ENCODE assay signal across 8 mouse cellular contexts in the genomic region with DNA sequence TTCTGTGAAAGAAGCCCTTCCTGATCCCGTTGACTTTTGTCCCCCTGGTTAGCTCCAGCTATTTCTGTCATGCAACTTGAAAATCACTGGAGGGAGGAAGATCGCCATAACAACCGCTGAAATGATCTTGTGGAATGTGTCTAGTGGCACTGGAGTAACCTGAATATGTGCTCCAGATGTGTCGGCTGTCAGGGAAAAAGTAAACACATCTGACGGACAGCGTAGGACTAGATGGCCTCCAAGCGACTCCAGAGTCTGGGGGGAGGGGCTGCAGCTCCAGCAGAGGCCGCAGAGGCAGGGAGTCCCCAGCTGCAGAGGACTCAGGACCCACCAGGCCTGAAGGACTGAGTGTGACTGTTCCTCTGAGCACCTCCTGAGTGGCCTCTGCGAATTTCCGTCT. TPM values are rescaled to one million over a fixed set of nuclear protein-coding genes. Genes with fewer than 3 reads are reported as not detected.
DNase-seq lines count a peak whose midpoint lies in the region; ATAC-seq and TF ChIP-seq lines count a peak whose summit lies in the region.

No protein-coding gene starts in this region.

- no peak overlapping the region for H3K4me3 ChIP-seq in hindbrain, embryonic 14.5 days (replicated peaks; ENCODE audit: low read length)
- H3K4me3 ChIP-seq in limb, embryonic 15.5 days, result no peak overlapping the region
- H3K4me3 ChIP-seq in neural tube, embryonic 12.5 days, result no peak overlapping the region
- no peak overlapping the region for H3K4me3 ChIP-seq in layer of hippocampus, adult 2 months

- WGBS in hindbrain, embryonic 14.5 days, result 1% methylated on average over 10 of the region's 10 CpGs
- 4% methylated on average over 10 of the region's 10 CpGs for WGBS in limb, embryonic 15.5 days
- 2% methylated on average over 10 of the region's 10 CpGs for WGBS in neural tube, embryonic 12.5 days

- H3K27ac ChIP-seq in hindbrain, embryonic 14.5 days, result no peak overlapping the region
- H3K27ac ChIP-seq in limb, embryonic 15.5 days, result peak overlapping the region; percentile 73
- no peak overlapping the region for H3K27ac ChIP-seq in neural tube, embryonic 12.5 days
- H3K27ac ChIP-seq in layer of hippocampus, adult 2 months, result no peak overlapping the region

- TF ChIP-seq CTCF in layer of hippocampus, adult 2 months (conservative IDR thresholded peaks at IDR 0.05), result no peak

- peaks cover 19% of the 10 kb centered on the region; the same call in 1 of the 2 replicates for H3K27me3 ChIP-seq in hindbrain, embryonic 14.5 days (ENCODE audit: control insufficient read depth, insufficient read depth, low read length)
- no peaks in the 10 kb centered on the region for H3K27me3 ChIP-seq in limb, embryonic 15.5 days
- H3K27me3 ChIP-seq in neural tube, embryonic 12.5 days (replicated peaks), result no peaks in the 10 kb centered on the region; the same call in 1 of the 2 replicates

- 0 out of 2 replicates have a peak overlapping the region, but pooled peaks have one; percentile 11 for H3K4me2 ChIP-seq in hindbrain, embryonic 14.5 days (replicated peaks)
- H3K4me2 ChIP-seq in limb, embryonic 15.5 days, result peak overlapping the region; percentile 31
- peak overlapping the region; percentile 43 for H3K4me2 ChIP-seq in neural tube, embryonic 12.5 days (replicated peaks)

- H3K9ac ChIP-seq in hindbrain, embryonic 14.5 days, result no peak overlapping the region
- H3K9ac ChIP-seq in limb, embryonic 15.5 days, result no peak overlapping the region
- no peak overlapping the region for H3K9ac ChIP-seq in neural tube, embryonic 12.5 days

- ATAC-seq in hindbrain, embryonic 14.5 days (ENCODE audit: low FRiP score), result no peak
- ATAC-seq in limb, embryonic 15.5 days (ENCODE audit: insufficient number of reproducible peaks, low FRiP score, low TSS enrichment, low read depth), result peak; percentile 52; the same call in 1 of the 2 replicates
- ATAC-seq in neural tube, embryonic 12.5 days (ENCODE audit: low FRiP score, low read depth), result peak; percentile 79

- H3K36me3 ChIP-seq in hindbrain, embryonic 14.5 days (replicated peaks; ENCODE audit: control insufficient read depth, insufficient read depth), result no peaks in the 10 kb centered on the region
- no peaks in the 10 kb centered on the region for H3K36me3 ChIP-seq in limb, embryonic 15.5 days
- no peaks in the 10 kb centered on the region for H3K36me3 ChIP-seq in neural tube, embryonic 12.5 days

- peak; percentile 49 for DNase-seq in Muller cell, postnatal 12 days (ENCODE audit: inconsistent ontology term)
- DNase-seq in embryo, embryonic 9.5 days (ENCODE audit: extremely low spot score), result peak; percentile 86
- no peak for DNase-seq in hindbrain, embryonic 14.5 days (ENCODE audit: low spot score)
- no peak for DNase-seq in layer of hippocampus, postnatal 25 days (ENCODE audit: extremely low spot score in 1 of 2, low spot score in 1 of 2)
- no peak for DNase-seq in spleen, adult 18-20 months
- no peak for DNase-seq in layer of hippocampus, adult 2 months (ENCODE audit: low spot score in 2 of 2)

- peaks cover 5% of the 10 kb centered on the region; the same call in 1 of the 2 replicates for H3K4me1 ChIP-seq in hindbrain, embryonic 14.5 days (replicated peaks; ENCODE audit: control insufficient read depth, insufficient read depth, low read length)
- peaks cover 51% of the 10 kb centered on the region for H3K4me1 ChIP-seq in limb, embryonic 15.5 days
- peaks cover 17% of the 10 kb centered on the region for H3K4me1 ChIP-seq in neural tube, embryonic 12.5 days

- no peaks in the 10 kb centered on the region for H3K9me3 ChIP-seq in hindbrain, embryonic 14.5 days (ENCODE audit: control insufficient read depth, low read length)
- no peaks in the 10 kb centered on the region for H3K9me3 ChIP-seq in limb, embryonic 15.5 days
- H3K9me3 ChIP-seq in neural tube, embryonic 12.5 days, result no peaks in the 10 kb centered on the region

RNA-seq across cellular contexts. Expression of gene Bnc2, which starts 37.4 kb away (rescaled TPM):
- 10.0 and 12.0 TPM in 2 replicates for polyA plus RNA-seq in hindbrain, embryonic 14.5 days (2014; fragmentation: Nextera tagmentation; extraction: Ambion mirVana)
- 23.6 and 24.1 TPM in 2 replicates for polyA plus RNA-seq in limb, embryonic 15.5 days (2015; fragmentation: Nextera tagmentation; extraction: Ambion mirVana)
- 9.6 and 12.2 TPM in 2 replicates for polyA plus RNA-seq in neural tube, embryonic 12.5 days (2016; fragmentation: Nextera tagmentation; extraction: Ambion mirVana)
- 1 to 10 TPM in 1 of 2 experiments, under 1 TPM in 1; 0.62 to 1.1 TPM for total RNA-seq in layer of hippocampus, postnatal 25 days (2021)
- total RNA-seq in layer of hippocampus, adult 2 months (2021), result 1 to 10 TPM in 1 of 2 experiments, under 1 TPM in 1; 0.49 to 1.1 TPM

Comparison
In these comparisons a context has a peak if more than half of its experiments do, and no peak if none do; other contexts are left out.
1. DNase-seq: peak in Muller cell, postnatal 12 days (single experiment) and embryo, embryonic 9.5 days (single experiment); none in hindbrain, embryonic 14.5 days (single experiment), layer of hippocampus, postnatal 25 days (0 of 2), spleen, adult 18-20 months (0 of 2) and layer of hippocampus, adult 2 months (0 of 2).
2. Peak in every context shown above with its lines, with median percentiles within 50 percentile points of each other: H3K4me2 ChIP-seq.